Mouse (Mus musculus): Measurements from ENCODE around the gene Rnaseh2a.
"Not testable (repeated sequence)": the region's sequence is repeated elsewhere in the genome, so short reads cannot be mapped to it uniquely, and the experiment has no call there.

Gene Rnaseh2a

DNA sequence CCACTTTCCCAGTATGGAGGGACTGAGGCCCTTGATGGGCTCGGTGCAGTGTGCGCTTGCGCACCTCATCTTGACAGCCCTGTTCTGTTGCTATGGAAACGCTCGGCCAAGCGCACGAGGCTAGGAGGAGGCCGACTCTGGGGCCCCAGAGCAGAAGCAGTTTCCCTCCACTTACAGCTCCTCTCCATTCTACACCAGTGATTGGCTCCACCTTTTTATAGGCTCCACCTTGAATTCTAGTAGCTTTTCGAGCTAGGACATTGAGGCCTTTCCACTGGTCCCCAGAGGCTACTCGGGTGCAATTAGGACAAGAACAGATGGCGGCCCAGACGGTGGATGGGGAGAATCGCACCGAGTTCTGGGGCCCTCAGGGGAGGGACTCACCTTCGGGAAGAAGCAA lies 34.7 kb downstream of the Rnaseh2a start:
- no peak for DNase-seq (ENCODE audit: low read depth, low spot score)

DNA sequence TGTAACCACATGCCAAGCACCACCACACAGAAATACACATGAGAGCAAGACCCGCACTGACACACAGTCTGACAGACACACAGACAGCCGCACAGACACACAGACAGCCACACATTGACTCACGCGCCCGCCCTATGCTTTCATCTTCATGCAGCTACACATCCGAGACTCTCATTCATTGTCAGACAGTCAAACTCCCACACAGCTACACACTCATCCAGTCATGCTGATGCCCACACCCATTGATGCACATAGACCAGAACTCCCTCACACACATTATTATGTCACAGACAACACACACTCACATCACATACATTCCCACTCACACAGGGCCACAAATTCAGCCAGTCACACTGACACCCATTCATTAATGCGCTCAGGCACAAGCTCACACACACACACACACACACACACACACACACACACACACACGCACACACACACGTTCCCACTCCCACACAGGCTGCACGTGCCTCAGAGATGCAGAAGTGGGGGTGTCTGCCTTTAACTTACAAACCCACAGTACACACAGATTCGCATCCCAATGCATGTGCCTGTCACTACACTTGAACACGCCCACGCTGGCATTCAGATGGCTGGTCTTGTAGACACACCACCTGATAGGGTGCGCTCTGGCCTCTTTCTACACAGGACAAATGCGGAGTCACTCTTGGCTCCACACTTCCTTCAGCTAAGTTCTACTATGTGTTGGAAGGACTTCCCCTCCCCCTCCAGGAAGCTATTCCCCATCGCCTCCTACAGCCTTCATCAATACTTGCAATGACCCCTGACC lies 35.6 kb downstream of the Rnaseh2a start:
- no peak for DNase-seq (ENCODE audit: low read depth, low spot score)

DNA sequence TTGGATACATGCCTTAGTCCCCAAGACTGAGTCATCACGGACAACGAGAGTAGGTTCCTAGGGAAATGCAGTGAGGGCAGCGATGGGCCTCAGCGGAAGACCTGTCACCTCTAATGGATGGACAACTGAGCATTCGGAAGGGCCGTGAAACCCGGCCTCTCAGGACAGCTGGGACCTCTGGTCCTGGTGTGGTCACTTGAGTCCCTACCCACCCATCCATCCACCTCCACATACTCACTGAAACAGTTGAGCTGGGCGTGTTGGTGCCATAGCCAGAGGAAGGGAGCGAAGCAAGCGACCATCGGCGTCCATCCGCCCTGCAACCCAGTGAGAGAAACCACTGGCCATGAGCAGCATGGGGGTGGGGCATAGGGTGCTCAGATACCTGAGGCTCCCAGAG lies 39.0 kb downstream of the Rnaseh2a start:
- DNase-seq (ENCODE audit: low read depth, low spot score) = no peak

DNA sequence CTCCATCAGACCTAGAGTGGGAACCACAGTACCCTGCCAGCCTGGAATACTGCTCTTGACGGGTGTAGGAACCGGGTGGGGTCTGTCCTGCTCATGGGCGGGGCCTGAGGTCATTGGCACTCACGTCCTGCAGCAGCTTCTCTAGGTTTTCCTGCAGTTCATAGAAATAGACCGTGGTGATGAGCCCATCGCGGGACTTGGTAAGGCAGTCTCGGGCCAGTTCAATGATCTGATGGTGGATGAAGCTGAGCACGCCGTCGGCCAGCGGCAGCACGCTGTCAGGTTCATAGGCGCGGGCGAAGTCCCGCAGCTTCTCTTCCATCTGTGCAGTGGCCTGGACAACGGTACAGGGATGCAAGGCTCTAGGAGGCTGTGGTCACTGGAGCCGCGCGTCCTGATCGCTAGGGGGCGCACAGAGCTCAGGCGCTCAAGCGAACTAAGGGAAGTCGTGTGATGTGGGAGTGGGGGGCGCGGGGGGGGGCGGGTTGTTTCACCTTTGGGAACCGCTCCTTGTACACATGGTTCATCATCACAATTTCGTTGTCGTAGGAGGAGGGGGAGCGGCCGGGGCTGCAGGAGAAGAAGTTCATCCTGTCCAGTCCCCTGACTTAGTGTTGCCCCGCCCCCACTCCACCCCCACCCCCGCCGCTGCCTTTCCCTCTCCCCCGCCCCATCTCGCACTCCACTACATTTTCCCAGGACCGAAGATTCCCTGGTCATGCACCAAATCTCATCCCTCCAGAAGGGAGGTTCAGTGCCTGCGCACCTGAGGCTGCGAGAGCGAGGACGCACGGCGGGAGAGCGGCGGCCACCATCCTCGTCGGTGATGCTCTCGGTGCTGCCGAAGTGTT lies 40.9 kb downstream of the Rnaseh2a start:
- peak; percentile 53 for DNase-seq (ENCODE audit: low read depth, low spot score)

DNA sequence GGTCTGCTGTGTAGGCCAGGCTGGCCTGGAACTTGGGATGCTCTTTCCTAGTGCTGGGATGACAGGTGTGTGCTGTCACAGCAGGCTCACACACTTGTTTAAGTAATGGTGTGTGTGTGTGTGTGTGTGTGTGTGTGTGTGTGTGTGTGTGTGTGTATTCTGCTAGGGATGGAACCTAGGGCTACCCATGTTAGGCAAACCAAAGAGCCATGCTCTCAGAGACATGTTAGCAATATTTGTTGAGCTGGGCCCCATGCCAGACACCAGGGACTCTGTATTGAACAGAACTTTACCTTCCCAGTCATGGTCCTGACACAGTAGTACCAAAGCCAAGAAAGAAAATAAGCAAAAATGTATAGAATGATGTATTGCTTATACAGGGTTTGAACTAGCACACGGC lies 42.1 kb downstream of the Rnaseh2a start:
- DNase-seq (ENCODE audit: low read depth, low spot score) = no peak

DNA sequence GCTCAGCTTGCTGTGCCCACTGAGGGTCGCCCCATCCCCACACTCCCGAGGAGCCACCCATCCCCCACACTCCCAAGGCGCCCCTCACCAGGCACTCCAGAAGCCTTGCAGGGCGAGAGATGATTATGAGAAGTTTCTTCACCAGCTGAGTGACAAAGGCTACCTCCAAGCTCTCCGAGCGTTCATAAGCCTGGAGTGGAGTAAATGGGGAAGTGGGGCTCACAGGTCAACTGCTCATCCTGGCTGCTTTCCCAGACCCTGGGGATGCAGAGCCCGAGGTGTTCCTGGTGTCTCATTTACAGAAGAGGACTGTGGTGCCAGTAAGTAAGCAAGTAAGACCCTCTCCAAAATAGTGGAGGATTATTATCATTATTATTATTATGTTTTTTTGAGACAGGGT lies 44.0 kb downstream of the Rnaseh2a start:
- no peak for DNase-seq (ENCODE audit: low read depth, low spot score)

DNA sequence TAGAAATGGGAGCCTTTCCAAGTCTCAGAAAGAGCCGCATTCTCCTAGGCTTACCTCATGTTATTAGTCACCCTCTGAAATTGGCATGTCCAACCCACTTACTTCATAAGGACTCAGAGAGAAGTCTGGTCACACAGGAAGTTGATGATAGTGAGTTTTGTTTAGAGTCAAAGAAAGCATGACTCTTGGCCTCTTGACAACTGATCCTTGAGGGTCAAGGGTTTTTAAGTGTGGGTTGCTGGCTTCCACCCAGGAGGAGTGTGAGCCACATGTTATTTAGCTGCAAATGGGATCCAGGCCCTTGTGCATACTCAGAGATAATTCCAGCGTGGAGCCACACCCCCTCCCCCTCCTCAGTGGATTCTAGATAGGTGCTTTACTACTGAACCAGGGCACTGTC lies 48.0 kb downstream of the Rnaseh2a start:
- no peak for DNase-seq (ENCODE audit: low read depth, low spot score)

DNA sequence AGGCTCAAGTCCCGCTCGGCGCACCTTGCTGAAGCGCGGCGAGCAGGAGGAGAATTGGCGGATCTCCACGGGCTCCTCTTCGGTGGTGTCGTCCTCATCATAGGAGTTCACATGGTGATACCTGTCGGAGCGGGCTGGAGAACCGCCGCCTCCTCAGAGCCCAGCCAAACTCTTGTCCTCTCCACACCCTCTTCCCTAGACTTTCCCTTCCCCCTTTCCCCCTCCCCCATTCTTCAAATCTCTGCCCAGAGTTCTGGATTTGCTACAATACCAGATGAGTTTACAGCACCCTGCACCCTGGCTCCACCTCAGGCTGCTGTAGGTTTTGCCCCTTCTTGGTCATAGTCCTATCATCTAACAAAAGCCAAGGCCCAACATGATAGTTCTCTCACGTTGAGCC lies 50.9 kb downstream of the Rnaseh2a start:
- DNase-seq (ENCODE audit: low read depth, low spot score) = no peak

DNA sequence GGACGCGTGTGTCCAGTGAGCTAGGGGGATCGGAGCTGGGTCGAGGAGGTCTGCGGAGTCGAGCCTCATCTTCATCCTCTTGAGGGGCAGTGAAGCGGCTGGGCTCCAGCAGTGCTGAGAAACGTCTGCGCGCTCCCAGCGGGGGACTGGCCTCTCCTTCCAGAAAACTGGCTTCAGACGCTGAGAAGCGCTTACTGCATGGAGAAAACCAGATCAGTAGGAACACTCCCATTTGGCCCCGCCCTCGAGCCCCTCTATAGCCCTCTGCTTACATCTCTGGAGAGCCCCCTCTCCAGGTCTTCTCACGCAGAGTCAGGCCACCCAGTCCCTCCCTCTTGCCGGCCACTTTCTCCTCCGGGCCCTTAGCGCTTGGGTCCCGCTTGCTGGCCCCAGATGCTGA lies 51.8 kb downstream of the Rnaseh2a start:
- no peak for DNase-seq (ENCODE audit: low read depth, low spot score)

DNA sequence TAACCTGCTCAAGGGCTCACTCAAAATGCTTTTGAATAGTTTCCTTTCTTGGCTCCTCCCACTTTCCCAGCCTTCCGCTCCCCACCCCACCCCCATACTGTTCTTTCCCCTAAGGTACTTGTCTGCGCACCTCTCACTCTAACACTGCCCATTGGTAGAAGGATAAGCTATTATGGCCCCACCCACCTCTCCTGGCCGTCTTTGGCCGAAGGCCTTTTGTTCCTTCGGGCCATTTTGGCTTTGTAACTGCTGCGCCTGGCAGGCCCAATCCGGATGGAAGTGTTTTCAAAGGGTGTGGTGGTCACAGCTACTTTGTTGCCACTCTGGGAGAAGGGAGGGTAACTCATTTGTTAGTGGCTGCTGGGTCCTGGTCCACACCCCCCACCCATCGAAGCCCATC lies 54.3 kb downstream of the Rnaseh2a start:
- no peak for DNase-seq (ENCODE audit: low read depth, low spot score)

DNA sequence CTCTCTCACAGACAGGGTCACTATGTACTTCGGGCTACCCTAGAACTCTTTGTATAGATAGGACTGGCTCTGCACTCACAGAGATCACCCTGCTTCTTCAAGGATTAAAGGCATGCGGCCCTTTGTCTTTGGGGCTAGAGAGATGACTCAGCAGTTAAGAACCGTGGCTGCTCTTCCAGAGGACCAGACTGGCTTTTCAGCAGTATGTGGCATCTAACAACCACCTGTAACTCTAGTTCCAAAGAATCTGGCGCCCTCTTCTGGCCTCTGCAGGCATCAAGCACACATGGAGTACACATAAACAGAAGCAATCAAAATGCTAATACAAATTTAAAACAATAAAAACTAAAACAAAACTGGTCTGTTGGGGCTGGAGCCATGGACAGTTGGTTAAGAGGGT lies 55.6 kb downstream of the Rnaseh2a start:
- DNase-seq (ENCODE audit: low read depth, low spot score) = peak; percentile 91

DNA sequence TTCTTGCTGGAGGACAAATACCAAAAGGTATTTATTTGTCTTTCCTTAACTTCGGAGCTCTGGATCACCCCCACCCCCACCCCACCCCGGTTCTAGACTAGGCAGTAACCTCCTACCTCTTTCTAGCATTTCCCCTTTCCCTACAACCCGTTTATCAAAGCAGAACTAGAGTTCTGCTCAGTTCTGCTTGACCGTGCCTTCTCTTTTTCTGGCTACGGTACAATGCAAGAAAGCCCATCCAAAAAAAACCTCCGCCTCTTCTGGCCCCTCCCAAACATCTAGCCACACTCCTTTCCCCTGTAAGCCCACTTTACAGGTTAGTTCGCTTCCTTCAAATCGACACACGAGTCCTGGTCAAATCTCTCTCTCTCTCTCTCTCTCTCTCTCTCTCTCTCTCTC lies 56.1 kb downstream of the Rnaseh2a start:
- DNase-seq (ENCODE audit: low read depth, low spot score) = no peak

DNA sequence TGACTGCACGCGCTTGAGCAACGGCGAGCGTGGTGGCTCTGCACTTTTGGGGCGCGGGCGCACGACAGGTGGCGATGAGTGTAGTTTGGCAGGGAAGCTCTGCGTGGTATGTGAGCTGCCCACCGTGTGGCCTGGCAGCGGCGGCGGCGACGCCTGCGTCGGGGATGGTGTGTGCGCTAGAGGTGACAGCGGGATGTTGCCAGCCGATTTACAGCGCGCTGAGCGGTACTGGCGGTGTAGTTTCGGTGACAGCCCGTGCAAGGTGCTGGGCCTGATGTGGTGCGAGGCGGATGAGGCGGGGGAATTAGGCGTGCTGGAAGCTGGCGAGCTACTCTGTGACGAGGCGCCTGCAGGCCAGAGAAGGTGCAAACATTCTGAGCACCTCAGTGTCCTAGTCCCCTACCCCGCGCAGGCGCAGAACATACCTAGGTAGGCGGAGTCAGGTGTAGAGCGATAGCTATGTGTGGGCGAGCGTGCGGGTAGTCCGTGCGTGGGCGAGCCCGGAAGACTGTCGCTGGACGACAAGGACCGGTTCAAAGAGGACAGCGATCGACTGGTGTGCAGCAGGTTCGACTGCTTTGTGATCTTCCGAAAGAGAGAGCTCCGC lies 56.6 kb downstream of the Rnaseh2a start:
- peak; percentile 95 for DNase-seq (ENCODE audit: low read depth, low spot score)

DNA sequence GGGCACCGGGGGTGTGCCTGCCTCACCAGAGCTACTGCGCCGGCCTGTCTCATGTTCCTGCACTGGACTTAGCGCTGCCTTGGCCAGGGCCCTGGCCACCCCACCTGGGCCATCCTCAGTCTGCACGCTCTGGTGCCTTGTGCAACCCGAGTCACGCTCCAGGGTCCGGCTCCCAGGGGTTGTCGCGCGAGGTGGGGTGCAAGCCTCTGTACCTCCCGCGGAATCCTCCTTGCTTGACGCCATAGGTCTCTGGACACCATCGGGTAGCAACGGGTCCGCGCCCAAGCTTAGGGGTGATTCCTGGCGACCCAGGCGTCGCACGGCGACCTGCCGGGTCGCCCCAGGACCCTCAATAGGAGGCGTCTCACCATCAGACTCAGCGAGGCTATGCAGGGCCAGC lies 57.2 kb downstream of the Rnaseh2a start:
- DNase-seq (ENCODE audit: low read depth, low spot score) = no peak

DNA sequence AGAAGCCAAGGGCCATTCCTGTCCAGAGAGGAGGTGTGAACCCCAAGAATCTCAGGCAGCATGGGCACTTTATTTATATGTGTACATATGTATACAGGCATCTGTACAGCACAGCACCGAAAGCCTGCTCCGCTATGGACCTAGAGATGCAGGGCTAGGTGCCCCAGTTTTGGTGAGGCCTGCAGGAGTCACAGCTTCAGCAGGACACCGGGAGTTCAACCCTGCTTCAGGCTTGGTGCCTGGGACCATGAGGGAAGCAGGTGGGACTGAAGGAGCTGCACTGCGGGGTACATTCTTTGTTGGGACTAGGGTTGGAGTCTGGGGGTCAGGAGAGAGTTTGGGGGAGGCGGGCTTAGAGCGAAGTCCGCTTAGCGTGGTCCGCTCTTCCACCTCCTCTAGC lies 57.7 kb downstream of the Rnaseh2a start:
- DNase-seq (ENCODE audit: low read depth, low spot score) = no peak

DNA sequence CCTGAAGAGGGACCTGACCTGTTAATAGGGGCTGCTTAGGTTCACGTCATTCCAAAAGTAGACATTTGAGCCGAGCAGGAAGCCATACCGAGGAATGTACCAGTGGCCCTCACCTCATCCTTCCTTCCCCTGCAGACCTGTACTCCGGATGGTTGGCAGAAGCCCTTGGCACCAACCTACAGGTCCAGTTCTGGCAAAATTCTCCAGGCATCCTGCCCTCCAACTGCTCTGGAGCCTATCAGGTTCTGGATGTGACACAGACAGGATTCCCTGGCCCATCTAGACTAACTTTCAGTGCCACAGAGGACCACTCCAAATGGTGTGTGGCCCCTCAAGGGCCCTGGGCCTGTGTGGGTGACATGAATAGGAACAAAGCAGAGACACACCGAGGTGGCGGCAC lies 59.0 kb downstream of the Rnaseh2a start:
- DNase-seq (ENCODE audit: low read depth, low spot score) = no peak

DNA sequence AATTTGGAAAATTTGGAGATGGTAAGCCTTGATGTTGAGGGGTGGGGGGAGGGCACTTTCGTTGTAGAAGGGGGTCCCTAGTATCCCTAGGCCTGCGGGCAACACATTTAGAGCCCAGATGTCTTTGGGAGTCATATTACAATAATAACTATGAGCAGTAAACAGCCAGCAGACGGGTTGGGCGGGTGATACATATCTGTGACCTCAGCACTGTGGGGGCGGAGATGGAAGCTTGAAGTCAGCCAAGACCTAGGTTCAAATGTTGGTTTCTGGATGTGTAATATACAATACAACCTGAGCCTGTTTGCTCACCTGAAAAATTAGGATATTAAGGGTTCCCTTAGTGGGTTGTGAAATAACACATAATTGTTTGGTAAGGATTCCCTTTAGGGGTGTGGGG lies 59.6 kb downstream of the Rnaseh2a start:
- DNase-seq (ENCODE audit: low read depth, low spot score) = peak; percentile 23

DNA sequence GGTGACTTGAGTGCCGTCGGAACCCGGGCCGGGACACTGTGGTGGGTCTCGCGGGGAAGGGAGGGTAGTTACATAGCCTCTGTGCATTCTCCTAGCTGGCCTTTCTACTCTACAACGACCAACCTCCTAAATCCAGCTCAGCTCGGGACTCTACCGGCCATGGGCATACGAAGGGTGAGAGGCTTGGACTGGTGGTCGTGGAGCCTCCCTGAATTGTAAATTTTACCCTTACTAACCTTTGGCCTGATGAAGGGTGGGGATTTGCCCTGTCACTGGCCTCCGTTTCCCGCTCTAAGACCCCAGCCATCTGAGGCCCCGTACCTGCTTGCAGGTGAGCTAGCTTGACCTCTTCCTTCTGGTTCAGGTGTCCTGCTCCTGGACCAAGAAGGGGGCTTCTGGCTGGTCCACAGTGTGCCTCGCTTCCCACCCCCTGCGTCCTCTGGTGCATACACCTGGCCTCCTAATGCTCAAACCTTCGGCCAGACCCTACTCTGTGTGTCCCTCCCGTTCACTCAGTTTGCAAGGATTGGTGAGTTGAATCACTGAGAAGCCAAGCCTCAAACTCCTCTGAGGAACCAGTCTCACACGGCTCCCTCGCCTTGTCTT lies 60.3 kb downstream of the Rnaseh2a start:
- DNase-seq (ENCODE audit: low read depth, low spot score) = peak; percentile 34

DNA sequence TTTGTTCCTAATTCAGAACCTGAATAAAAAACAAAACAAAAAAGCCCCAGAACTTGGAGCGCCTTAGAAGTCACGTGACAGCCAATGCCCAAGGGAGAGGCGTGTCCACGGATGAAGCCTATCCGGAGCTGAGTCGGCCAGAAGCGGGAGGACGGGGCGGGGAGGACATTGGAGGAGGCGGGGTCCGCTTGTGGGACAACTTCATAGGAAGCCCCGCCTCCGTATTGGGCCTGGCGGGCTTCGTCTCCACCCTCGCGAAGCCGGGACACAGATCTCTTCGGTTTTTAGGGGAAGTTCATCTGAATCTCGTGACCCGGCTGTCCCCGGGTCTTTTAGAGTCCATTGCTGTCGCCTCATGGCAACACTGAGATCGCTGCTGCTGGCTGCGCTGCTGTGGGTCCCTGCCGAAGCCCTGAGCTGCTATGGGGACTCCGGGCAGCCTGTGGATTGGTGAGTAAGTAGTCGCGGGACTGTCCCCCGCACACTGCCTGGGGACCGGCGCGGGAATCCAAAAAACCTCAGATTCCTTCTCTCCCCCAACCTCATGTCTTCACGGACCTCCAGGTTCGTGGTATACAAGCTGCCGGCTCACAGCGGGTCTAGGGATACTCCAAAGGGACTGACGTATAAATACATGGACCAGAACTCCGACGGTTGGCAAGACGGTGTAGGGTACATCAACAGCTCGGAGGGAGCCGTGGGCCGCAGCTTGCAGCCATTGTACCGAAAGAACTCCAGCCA lies 61.0 kb downstream of the Rnaseh2a start, which contains the start of gene Dnase2a:
Dnase2a (plus strand) TSS at position 140 of the 741 bp plus-strand sequence.
- DNase-seq (ENCODE audit: low read depth, low spot score) = peak; percentile 100

DNA sequence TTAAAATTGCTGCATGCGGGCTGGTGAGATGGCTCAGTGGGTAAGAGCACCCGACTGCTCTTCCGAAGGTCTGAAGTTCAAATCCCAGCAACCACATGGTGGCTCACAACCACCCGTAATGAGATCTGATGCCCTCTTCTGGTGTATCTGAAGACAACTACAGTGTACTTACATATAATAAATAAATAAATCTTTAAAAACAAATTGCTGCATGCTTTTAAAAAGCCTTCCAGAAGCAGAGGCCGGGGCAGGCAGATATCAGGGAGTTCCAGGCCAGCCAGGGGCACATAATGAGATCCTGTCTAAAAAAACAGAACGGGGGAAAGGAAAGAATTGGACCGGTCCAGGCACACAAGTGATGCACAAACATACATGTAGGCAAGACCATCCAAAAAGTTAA lies 61.6 kb downstream of the Rnaseh2a start:
- not testable (repeated sequence) for DNase-seq (ENCODE audit: low read depth, low spot score)

DNA sequence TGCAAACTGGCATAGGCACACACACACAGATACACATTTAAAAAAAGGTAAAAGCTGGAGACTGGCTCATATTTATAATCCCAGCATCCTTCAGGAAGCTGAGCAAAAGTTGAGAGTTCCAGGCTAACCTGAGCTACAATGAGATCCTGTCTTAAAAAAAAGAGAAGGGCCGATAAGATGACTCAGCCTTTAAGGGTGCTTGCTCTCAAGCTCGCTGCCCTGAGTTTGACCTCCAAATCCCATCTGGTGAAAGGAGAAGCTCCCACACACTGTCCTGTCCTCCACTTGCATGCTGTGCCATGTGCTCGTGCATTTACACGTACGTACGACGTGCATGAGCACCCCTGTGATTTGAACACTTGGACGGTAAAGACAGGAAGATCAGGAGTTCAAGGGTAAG lies 62.1 kb downstream of the Rnaseh2a start:
- peak; percentile 26 for DNase-seq (ENCODE audit: low read depth, low spot score)

Data from A20 (cell line).